Mouse (Mus musculus) hindbrain, embryonic 10.5 days (tissue): Measurements from ENCODE around the gene Nphs2. TPM values are rescaled to one million over a fixed set of nuclear protein-coding genes. Genes with fewer than 3 reads are reported as not detected.

Source experiments
- DNase-seq: peaks from one replicate; pipeline ENCODE4 v3.0.0-alpha.2; 2017; ENCODE audit warnings: low spot score
- H3K27ac ChIP-seq: fragments of 300-500 bp; sonication (generic); 2 replicates; pipeline ENCODE4 v1.5.1; 2016; ENCODE audit warnings: mild to moderate bottlenecking, moderate library complexity
- H3K27me3 ChIP-seq: fragments of 300-500 bp; sonication (generic); 2 replicates; pipeline ENCODE4 v1.6.1; 2016; ENCODE audit warnings: mild to moderate bottlenecking; ENCODE audit not compliant: poor library complexity, insufficient read depth, severe bottlenecking
- H3K36me3 ChIP-seq: fragments of 300-500 bp; sonication (generic); 2 replicates; pipeline ENCODE4 v1.6.1; 2016; ENCODE audit warnings: mild to moderate bottlenecking, moderate library complexity
- H3K4me1 ChIP-seq: fragments of 300-500 bp; sonication (generic); replicated peaks from 2 replicates; pipeline ENCODE4 v1.6.1; 2016; ENCODE audit warnings: mild to moderate bottlenecking
- H3K4me3 ChIP-seq: fragments of 300-500 bp; sonication (generic); 2 replicates; pipeline ENCODE4 v1.5.1; 2016; ENCODE audit warnings: mild to moderate bottlenecking, moderate library complexity
- H3K9me3 ChIP-seq: fragments of 300-500 bp; sonication (generic); 2 replicates; pipeline ENCODE4 v1.6.1; 2016; ENCODE audit warnings: mild to moderate bottlenecking, moderate library complexity
- WGBS: fragments of 180-500 bp; shearing (Covaris S2); methylation state at CpG from one replicate; pipeline ENCODE4 v1.1.7; 2016; 5-methylcytosine and 5-hydroxymethylcytosine counted together
- polyA plus RNA-seq: library from polyadenylated mRNA; unstranded; fragments of >200 nt; fragmentation: Nextera tagmentation; extraction: Ambion mirVana; gene quantifications from 2 replicates; pipeline ENCODE4 v1.2.1, GENCODE M21; 2016

Gene Nphs2
- polyA plus RNA-seq, 1 experiment from 2014 or later, result not detected

- Histone ChIP-seq H3K4me1 (no peaks in the 10 kb centered on the region), H3K27me3 (no peaks in the 10 kb centered on the region), H3K36me3 (no peaks in the 10 kb centered on the region), H3K9me3 (no peaks in the 10 kb centered on the region), H3K4me3 (no peak overlapping the region), H3K27ac (no peak overlapping the region)
- no peak for DNase-seq
- 90% methylated on average over 6 of the region's 6 CpGs for WGBS
These were observed 20.5 kb upstream of the Nphs2 start for GRCm38 (mm10) chr1:156290016-156290415.

DNA sequence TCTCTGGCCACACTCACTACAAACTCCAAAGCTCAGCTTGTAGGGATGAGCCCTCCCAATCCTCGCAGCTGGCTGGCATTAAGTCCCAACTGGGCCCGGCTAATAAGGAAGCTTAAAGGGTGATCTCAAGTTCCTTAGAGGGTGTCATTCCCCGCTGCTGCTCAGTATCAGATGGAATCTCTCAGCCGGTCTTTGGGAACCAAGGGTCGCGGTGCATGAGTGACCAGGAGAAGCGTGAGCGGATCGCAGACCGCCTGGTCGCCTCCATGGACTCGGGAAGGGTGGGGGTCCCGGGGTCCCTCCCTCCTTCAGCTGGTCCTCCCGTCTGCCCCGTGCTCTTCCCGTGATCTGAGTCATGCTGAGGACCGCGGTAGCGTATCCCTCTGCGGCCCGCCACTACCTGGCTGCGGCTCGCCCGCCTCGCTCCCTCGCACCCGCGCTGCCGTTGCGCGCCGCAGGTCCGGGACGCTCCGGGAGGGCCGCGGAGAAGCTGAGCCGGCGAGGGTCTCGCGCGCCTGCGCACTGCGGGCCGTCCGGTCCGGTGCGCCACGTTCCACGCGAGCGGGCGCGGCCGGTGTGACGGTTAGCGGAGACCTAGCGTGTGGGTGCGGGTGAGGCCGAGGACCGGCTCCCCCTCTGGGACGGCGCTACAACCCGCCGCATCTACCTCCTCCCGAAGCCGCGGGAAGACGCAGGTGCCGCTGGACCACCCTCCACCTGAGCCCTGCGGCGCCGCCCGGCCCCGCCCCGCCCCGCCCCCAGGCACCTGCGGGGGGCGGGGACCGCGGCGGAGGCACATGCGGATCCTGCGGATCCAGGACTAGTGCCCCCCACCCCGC is 7.4 kb upstream of the Nphs2 start, which contains the start of gene Tdrd5:
TSS of gene Tdrd5 (minus strand) at position 754 of the 839 bp plus-strand sequence.
- Histone ChIP-seq H3K4me1 (peaks cover 10% of the 10 kb centered on the region), H3K9me3 (0 out of 2 replicates have a peak, but pooled peaks cover 5% of the 10 kb centered on the region), H3K27ac (peak within 1 kb of the TSS; percentile 56), H3K27me3 (peaks cover 73% of the 10 kb centered on the region), H3K4me3 (peak within 1 kb of the TSS; percentile 75), H3K36me3 (no peaks in the 10 kb centered on the region)
- DNase-seq, result peak; percentile 50
- under 1% methylated on average over 85 of the region's 85 CpGs for WGBS

DNA sequence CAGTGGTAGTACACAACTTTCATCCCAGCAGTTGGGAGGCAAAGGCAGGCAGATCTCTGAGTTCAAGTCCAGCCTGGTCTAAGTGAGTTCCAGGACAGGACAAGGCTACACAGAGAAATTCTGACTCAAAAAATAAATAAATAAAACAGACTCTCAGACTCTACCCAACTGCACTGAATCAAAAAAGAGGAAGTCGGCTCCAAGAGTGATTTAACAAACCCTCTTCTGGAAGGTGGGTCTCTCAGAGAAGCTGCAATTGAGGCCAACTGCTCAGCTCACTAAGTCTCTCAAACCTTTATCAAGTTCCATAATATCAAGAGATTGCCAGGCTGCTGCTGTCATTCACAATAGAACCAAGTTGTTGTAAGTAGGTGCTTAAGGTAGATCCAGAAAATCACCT is 1.9 kb upstream of the Nphs2 start:
- H3K9me3 ChIP-seq, result no peaks in the 10 kb centered on the region
- WGBS, result 88% methylated on average over 1 of the region's 1 CpGs
- H3K27ac ChIP-seq, result no peak overlapping the region
- H3K4me1 ChIP-seq, result peaks cover 10% of the 10 kb centered on the region
- H3K27me3 ChIP-seq, result peaks cover 90% of the 10 kb centered on the region
- no peak for DNase-seq
- no peak overlapping the region for H3K4me3 ChIP-seq
- H3K36me3 ChIP-seq, result no peaks in the 10 kb centered on the region

DNA sequence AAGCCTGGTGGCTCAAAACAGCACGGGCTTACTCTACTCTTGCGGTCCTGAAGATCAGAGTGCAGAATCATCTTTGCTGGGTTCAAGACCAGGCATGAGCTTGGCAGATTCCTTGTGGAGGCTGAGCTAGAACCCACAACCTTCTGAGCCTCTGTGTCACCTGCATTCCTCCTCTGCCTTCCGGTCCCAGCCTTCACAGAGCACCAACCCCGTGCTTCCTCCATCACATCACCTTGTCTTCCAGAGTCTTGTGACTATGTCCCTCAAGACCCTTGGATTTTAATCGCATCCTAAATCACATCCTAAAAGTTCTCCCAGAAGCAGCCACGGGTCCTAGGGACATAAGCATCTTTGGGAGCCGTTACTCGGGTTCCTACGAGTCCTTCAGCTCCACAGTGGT is 12.6 kb downstream of the Nphs2 start:
- H3K9me3 ChIP-seq, result no peaks in the 10 kb centered on the region

GRCm38 (mm10) chr1:156340847-156341246 is 30.3 kb downstream of the Nphs2 start:
- WGBS, result 78% methylated on average over 4 of the region's 4 CpGs
- no peak overlapping the region for H3K4me3 ChIP-seq
- H3K27me3 ChIP-seq, result no peaks in the 10 kb centered on the region
- H3K27ac ChIP-seq, result no peak overlapping the region
- H3K9me3 ChIP-seq, result no peaks in the 10 kb centered on the region
- no peaks in the 10 kb centered on the region for H3K4me1 ChIP-seq
- no peak for DNase-seq
- no peaks in the 10 kb centered on the region for H3K36me3 ChIP-seq

More for the DNA sequence above, 12.6 kb downstream of the Nphs2 start:
- 87% methylated on average over 9 of the region's 9 CpGs for WGBS
- Histone ChIP-seq H3K27ac (no peak overlapping the region), H3K4me1 (no peaks in the 10 kb centered on the region), H3K36me3 (no peaks in the 10 kb centered on the region), H3K27me3 (no peaks in the 10 kb centered on the region), H3K4me3 (no peak overlapping the region)
- DNase-seq, result no peak

- no peak for DNase-seq
- H3K9me3 ChIP-seq, result no peaks in the 10 kb centered on the region
These were observed 33.9 kb downstream of the Nphs2 start for GRCm38 (mm10) chr1:156344433-156344832.

GRCm38 (mm10) chr1:156345633-156346032 is 35.1 kb downstream of the Nphs2 start:
- no peaks in the 10 kb centered on the region for H3K9me3 ChIP-seq
- DNase-seq, result no peak
- H3K4me3 ChIP-seq, result no peak overlapping the region
- WGBS, result 90% methylated on average over 4 of the region's 4 CpGs
- no peaks in the 10 kb centered on the region for H3K4me1 ChIP-seq
- H3K27me3 ChIP-seq, result no peaks in the 10 kb centered on the region
- H3K27ac ChIP-seq, result no peak overlapping the region
- no peaks in the 10 kb centered on the region for H3K36me3 ChIP-seq

More at GRCm38 (mm10) chr1:156344433-156344832, 33.9 kb downstream of the Nphs2 start:
- Histone ChIP-seq H3K27ac (no peak overlapping the region), H3K36me3 (no peaks in the 10 kb centered on the region), H3K27me3 (no peaks in the 10 kb centered on the region), H3K4me3 (no peak overlapping the region), H3K4me1 (no peaks in the 10 kb centered on the region)
- 76% methylated on average over 4 of the region's 4 CpGs for WGBS

- H3K36me3 ChIP-seq, result no peaks in the 10 kb centered on the region
- no peaks in the 10 kb centered on the region for H3K27me3 ChIP-seq
- no peaks in the 10 kb centered on the region for H3K4me1 ChIP-seq
- DNase-seq, result no peak
- 85% methylated on average over 4 of the region's 4 CpGs for WGBS
- no peak overlapping the region for H3K27ac ChIP-seq
- H3K9me3 ChIP-seq, result no peaks in the 10 kb centered on the region
- H3K4me3 ChIP-seq, result no peak overlapping the region
These were observed 38.5 kb downstream of the Nphs2 start for GRCm38 (mm10) chr1:156349031-156349430.

- Histone ChIP-seq H3K27me3 (no peaks in the 10 kb centered on the region), H3K36me3 (no peaks in the 10 kb centered on the region), H3K9me3 (no peaks in the 10 kb centered on the region), H3K27ac (no peak overlapping the region), H3K4me1 (no peaks in the 10 kb centered on the region), H3K4me3 (no peak overlapping the region)
- WGBS, result 86% methylated on average over 4 of the region's 4 CpGs
- no peak for DNase-seq
These were observed 39.9 kb downstream of the Nphs2 start for GRCm38 (mm10) chr1:156350441-156350840.

GRCm38 (mm10) chr1:156352466-156352865 is 41.9 kb downstream of the Nphs2 start:
- DNase-seq, result no peak
- H3K9me3 ChIP-seq, result no peaks in the 10 kb centered on the region
- H3K36me3 ChIP-seq, result no peaks in the 10 kb centered on the region
- H3K27ac ChIP-seq, result no peak overlapping the region
- H3K4me3 ChIP-seq, result no peak overlapping the region
- no peaks in the 10 kb centered on the region for H3K4me1 ChIP-seq
- WGBS, result 93% methylated on average over 2 of the region's 2 CpGs
- no peaks in the 10 kb centered on the region for H3K27me3 ChIP-seq

GRCm38 (mm10) chr1:156365740-156366139 is 55.2 kb downstream of the Nphs2 start, which contains the start of gene Gm2000:
Gene Gm2000, plus strand, starts transcription at chr1:156366040.
- H3K36me3 ChIP-seq, result no peaks in the 10 kb centered on the region
- H3K27ac ChIP-seq, result no peak within 1 kb of the TSS
- H3K4me3 ChIP-seq, result no peak within 1 kb of the TSS
- H3K27me3 ChIP-seq, result no peaks in the 10 kb centered on the region
- WGBS, result 90% methylated on average over 8 of the region's 8 CpGs
- no peak for DNase-seq
- H3K4me1 ChIP-seq, result no peaks in the 10 kb centered on the region
- 0 out of 2 replicates have a peak, but pooled peaks cover 5% of the 10 kb centered on the region for H3K9me3 ChIP-seq
